Mouse (Mus musculus) cerebellum, adult 2 months (tissue): ENCODE data around the gene Nub1.
"Not testable (repeated sequence)": the region's sequence is repeated elsewhere in the genome, so short reads cannot be mapped to it uniquely, and the experiment has no call there.

Experiments
- CTCF ChIP-seq: fragments of 200-500 bp; IDR thresholded peaks from 2 replicates; pipeline ENCODE4 v1.5.1; 2011; ENCODE audit warnings: low read depth, mild to moderate bottlenecking, control low read depth, low read length, moderate library complexity, borderline replicate concordance; ENCODE audit not compliant: insufficient read depth
- POLR2A ChIP-seq: fragments of 200-500 bp; IDR thresholded peaks from 2 replicates; pipeline ENCODE4 v1.6.1; 2011; ENCODE audit warnings: low read length, control low read depth, borderline replicate concordance; ENCODE audit not compliant: insufficient read depth

GRCm38 (mm10) chr5:24686671-24687420, 1.5 kb downstream of the Nub1 start:
- not testable (repeated sequence) for TF ChIP-seq POLR2A, CTCF
